Mouse (Mus musculus) T-helper 1 cell (primary cell): Measurements from ENCODE around the gene Tas2r131.
"Not testable (repeated sequence)": the region's sequence is repeated elsewhere in the genome, so short reads cannot be mapped to it uniquely, and the experiment has no call there.

Experiments used
- in situ Hi-C: fragments of 300-600 bp; cut with MboI, MseI; formaldehyde crosslinking; loops from one replicate; pipeline ENCODE4 v1.15.1; 2025; ENCODE audit warnings: high pct_unique_total_duplicates

The Tas2r131 gene

DNA sequence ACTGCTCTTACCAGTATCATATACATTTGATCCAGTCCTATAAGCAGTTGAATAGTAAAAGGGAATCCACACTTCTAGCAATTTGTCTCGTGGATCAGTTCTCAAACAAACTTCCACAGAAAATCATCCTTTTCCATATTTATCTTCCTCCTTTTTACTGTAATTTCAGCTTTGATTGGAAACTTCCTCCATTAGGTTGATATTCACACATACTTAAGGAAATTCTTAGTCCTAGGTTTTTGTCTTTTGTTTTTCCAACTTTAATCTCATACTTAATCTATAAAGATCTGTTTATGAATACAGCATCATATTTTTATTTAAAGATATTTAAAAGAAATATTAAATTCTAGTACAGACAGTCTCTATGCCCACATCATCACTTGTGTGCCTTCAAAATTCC, at the start of gene Tas2r131:
Gene Tas2r131, minus strand, starts transcription at position 101 of the 400 bp plus-strand sequence.
- in situ Hi-C loops, result no loop called here

DNA sequence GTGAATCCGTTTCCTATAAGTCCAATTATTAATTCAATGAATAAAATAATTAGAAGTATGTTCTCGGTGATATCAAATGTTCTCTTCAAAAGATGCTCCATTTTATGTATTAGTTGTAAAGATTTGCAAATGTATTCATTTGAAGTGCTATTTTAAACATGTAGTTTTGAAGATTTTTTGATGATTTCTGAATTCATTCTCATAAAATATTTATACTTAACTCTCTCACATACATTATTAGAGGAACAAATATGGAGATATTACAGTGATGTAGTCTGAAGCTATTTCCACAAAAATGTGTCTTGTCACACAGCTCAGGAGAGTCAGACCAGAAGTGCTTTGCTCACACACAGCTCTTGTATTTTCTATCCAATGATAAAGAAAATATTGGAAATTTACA, 23.1 kb upstream of the Tas2r131 start, which contains the start of gene Tas2r109:
Gene Tas2r109, minus strand, starts transcription at position 101 of the 400 bp plus-strand sequence.
- in situ Hi-C loops, result loop anchor here (5.0 kb wide), 1 partner anchor 149 kb away; no protein-coding TSS in a partner anchor

DNA sequence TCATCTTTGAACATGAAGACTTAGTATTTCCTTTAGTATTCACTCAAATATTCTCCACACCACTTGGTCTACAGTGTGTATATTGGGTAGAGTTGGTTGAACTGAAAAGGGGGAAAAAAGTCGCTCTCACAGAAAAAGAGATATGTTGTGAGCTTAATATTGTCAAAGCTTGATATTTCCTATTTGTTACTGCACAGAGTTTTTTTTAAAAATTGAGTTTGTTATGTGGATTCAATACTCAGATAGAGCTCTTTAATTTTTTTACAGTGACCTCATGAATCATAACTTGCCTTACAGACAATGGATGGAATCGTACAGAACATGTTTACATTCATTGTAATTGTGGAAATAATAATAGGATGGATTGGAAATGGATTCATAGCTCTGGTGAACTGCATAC, 6.9 kb downstream of the Tas2r131 start, which contains the start of gene Tas2r129:
Gene Tas2r129, plus strand, starts transcription at position 301 of the 400 bp plus-strand sequence.
- in situ Hi-C loops, result no loop called here

- in situ Hi-C loops, result not testable (repeated sequence)
These were observed 16.3 kb downstream of the Tas2r131 start for GRCm38 (mm10) chr6:132941376-132941775.

DNA sequence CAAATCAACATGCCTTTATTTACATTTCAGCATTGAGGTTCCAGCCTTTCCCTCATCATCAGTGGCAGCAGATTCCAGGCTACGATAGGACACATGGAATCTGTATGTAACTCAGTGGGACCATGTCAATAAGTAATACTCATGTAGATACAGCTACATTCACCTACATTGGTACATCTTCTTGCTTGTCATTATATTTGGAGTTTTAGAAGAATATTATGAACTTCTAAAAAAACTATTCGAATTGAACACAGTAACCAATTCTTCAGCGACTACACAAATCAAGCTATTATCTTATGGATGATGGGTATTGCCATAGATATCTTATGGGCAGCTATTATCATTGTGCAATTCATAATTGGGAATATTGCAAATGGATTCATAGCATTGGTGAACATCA, 48.4 kb downstream of the Tas2r131 start, which contains the start of gene Tas2r125:
Gene Tas2r125, plus strand, starts transcription at position 301 of the 400 bp plus-strand sequence.
- in situ Hi-C loops, result no loop called here
